Mouse (Mus musculus) layer of hippocampus, adult 2 months (tissue): ENCODE measurements at regions not wholly inside any gene's neighbourhood (a gene's known extent, or its start where the extent isn't known, plus 50 kb on each side); places are given as distances from the start of the nearest gene placed in this dataset.

Experiments used
- DNase-seq, 2 experiments: peaks; one replicate each; pipeline ENCODE4 v3.0.0; 2022; ENCODE audit warnings: low spot score in 2 of 2
- H3K27ac ChIP-seq: fragments of 200-600 bp; 2 replicates; pipeline ENCODE4 v1.8.1; 2022
- H3K4me3 ChIP-seq: fragments of 200-600 bp; 2 replicates; pipeline ENCODE4 v1.8.1; 2022; ENCODE audit warnings: mild to moderate bottlenecking
- CTCF ChIP-seq: fragments of 200-600 bp; conservative IDR thresholded peaks from 2 replicates; pipeline ENCODE4 v1.8.1; 2022; ENCODE audit warnings: antibody characterized with exemption, mild to moderate bottlenecking, moderate library complexity

DNA sequence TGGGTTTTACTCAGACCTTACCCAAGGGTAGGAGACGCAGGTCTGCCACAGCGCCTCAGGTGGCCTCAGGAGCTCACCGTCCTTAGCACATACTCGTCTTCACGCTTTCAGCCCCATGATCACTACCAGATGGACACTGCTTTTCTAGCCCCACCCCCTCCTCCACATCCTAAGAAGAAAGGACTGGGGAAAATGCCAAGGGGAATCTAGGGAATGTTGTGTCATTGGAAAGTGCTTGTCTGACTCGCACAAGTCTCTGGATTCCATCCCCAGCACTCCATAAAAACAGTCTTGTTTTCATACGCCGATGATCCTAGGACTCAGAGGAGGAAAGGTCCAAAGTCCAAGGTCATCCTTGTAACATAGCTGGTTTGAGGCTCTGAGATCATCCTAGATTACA is 192.4 kb upstream of the Noct start:
- no peak overlapping the region for H3K27ac ChIP-seq
- TF ChIP-seq CTCF: no peak
- DNase-seq: no peak
- H3K4me3 ChIP-seq: no peak overlapping the region

DNA sequence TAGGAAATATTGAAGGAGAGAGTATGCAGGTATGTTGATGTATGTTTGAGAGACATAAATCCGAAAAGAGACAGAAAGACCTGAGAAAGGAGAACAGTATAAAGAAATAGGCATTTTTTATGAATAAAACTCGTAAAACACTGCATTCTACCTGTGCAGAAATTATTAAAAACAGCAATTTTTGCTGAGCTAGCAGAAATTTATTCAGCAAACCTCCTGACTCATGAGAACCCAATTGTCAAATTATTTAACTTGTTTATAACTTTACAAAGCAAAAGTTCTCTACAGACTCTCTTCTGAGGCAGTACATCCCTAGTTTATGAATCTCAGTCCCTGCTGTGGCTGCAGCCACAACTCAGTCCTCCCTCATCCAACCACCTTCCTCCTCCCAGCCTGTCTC is 191.0 kb upstream of the Noct start:
- Histone ChIP-seq H3K4me3 (no peak overlapping the region), H3K27ac (no peak overlapping the region)
- DNase-seq: no peak
- TF ChIP-seq CTCF: no peak

DNA sequence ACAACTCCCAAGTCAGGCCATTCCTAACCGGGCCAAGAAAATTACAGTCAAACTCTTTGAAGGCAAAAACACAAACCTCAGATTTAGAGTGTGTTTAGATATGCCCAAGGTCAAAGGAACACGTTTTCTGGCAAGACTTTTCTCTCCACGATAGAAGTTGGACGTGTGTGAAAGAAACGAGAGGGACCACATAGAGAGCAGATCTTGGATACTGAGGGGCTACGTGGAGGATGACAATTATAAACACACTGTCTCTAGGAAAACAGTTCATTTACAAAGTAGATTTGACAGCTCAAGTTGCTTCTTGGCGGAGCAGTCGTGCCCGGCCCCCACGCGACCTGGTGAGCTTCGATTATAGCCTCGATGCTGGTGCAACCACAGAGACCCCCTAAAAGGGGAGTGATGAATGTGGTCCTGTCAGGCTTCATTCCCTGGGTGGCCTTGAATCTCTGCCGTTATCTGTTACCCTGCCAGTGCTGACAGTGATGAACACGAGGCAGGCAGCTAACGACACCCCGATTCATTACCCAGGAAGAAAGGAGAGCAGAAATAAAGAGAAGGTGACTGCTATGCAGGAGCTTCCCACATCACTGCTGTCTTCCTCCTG is 187.4 kb upstream of the Noct start:
- DNase-seq: no peak
- no peak for TF ChIP-seq CTCF
- H3K27ac ChIP-seq: no peak overlapping the region
- no peak overlapping the region for H3K4me3 ChIP-seq

DNA sequence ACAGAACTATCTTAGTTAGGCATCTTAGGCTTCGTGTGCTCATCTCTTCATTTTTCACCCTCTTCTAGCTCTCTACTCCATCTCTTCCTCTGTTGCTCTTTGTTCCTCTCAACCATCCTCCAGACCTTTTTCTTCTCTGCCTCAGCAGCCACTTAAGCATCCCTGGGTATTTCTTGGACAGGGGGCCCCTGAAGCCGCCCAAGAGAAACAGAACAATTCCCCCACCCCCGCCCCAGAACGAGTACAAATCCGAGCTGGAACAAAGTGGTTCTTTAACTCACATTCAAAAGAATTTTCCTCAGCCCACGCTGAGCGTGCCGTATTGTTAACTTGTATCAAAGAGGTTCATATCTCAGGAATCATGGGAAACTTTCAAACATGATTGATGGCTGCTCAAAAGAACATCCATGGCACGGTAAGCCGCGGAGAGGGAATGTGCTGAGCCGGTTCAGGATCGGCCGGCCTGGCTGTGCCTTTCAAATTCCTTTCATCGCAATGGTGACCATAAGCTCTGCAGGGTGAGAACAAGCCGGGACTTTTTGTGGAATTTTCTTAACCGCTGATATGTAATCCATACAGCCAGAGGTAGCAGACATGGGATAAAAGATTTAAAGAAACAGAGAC is 181.9 kb upstream of the Noct start:
- TF ChIP-seq CTCF: no peak
- Histone ChIP-seq H3K27ac (no peak overlapping the region), H3K4me3 (no peak overlapping the region)
- DNase-seq: no peak

DNA sequence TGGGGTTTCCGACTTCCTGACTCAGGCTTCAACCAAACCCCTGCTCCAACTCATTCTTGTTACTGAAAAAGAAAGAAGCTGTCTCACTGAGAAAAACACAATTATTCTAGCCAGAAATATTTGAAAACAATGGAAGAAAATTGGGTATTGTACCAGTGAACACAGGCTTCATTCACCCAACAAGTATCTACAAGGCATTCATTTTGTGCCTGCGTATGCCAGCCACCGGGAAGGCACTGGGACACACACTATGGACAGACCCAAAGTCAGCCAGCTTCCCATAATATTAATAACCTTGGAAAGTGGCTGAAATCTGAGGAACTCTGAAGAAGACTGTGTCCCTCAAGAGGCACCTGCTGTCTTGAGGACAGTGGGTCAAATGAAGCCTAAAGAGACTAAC is 175.5 kb upstream of the Noct start:
- TF ChIP-seq CTCF: no peak
- H3K4me3 ChIP-seq: no peak overlapping the region
- DNase-seq: no peak
- no peak overlapping the region for H3K27ac ChIP-seq

DNA sequence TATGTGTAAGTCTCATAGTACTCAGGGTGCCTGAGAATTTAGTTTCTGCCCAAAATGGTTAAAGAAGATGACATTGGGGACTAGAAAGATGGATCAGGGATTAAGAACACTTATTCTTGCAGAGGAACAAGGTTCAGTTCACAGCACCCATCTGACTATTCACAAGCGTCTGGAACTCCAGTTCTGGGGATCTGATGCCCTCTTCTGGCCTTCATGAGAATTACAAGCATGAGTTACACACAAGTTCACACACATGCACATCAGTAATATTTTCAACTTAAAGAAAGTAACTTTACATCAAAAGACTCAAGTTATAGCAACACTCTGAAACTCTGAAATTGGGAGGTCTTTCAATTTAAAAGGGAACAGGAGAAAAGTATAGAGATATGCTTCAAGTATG is 174.1 kb upstream of the Noct start:
- DNase-seq: no peak
- H3K4me3 ChIP-seq: no peak overlapping the region
- H3K27ac ChIP-seq: no peak overlapping the region
- peak; percentile 60 for TF ChIP-seq CTCF

DNA sequence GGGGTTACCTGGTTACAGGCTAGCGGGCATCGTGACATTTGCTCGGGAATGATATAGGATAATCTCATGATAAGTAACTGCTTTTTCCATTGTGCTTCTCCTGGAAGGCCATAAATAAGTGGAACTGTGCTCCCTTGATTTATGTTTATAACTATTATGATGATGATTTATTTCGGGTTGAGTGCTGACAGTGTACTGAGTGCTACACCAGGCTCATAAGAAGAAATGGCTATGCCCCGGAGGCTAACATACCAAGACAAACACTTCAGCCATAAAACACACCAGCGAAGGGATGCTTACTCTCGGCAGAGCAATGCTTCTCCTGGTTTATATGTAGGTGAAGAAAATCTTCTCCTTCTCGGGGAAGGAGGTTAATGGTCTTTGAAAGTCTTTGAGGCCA is 169.2 kb upstream of the Noct start:
- Histone ChIP-seq H3K4me3 (no peak overlapping the region), H3K27ac (no peak overlapping the region)
- no peak for DNase-seq
- TF ChIP-seq CTCF: no peak

DNA sequence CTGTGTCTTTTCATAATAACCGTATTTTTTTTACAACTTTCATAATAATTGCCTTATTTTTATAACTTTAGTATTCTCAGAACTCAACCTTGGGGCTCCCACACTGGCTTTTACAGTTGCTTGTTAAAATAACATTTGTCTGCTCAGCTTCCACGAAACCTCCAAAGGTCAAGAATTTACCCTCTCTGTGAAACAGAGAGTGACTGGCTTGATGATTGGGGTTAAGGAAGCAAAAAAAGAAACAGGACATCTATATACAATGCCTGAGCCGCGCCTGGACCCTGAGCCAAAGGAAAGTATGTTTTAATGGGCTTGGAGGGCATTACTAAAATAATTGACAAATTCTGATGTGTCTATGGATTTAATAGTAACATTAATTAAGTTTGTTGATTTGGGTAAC is 160.0 kb upstream of the Noct start:
- TF ChIP-seq CTCF: no peak
- Histone ChIP-seq H3K4me3 (no peak overlapping the region), H3K27ac (no peak overlapping the region)
- DNase-seq: no peak

DNA sequence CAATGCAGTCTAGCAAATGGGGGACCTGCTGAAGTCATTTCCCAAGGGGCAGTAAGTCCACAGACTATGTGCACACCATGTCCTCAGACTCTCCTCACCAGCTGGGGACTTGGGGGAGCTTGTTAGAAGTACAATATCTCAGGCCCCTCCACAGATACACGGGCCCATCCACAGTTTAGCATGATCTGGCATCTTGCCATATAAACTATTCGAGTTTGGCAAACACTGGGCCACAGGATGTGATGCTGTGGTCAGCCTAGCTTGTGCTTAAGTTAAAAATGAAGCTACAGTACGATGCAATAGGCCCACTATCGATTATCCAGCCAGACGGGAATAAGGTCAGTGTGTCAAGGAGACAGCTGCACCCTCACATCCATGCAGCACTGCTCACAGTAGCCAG is 157.9 kb upstream of the Noct start:
- Histone ChIP-seq H3K4me3 (no peak overlapping the region), H3K27ac (no peak overlapping the region)
- no peak for TF ChIP-seq CTCF
- no peak for DNase-seq

DNA sequence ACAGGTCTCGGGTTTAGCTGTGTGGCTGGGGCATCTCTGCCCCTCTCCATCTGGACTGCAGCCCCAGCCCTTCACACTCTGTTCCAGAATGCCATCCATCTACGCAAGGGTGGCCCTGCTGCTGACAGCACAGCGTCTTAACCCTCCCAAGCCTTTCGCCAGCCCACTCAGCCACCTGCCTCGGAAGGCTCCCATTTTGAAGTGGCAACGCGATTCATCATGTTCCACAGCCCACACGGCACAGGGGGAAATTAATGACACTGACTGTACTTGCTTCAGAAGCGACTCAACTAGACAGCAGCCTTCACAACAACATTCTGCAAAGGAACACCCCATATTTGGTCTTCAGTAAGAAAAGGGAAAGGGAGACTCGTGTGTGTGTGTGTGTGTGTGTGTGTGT is 151.8 kb upstream of the Noct start:
- peak overlapping the region; percentile 29; the same call in 1 of the 2 replicates for H3K27ac ChIP-seq
- no peak overlapping the region for H3K4me3 ChIP-seq
- peak; percentile 46 to 54 for DNase-seq
- TF ChIP-seq CTCF: no peak

DNA sequence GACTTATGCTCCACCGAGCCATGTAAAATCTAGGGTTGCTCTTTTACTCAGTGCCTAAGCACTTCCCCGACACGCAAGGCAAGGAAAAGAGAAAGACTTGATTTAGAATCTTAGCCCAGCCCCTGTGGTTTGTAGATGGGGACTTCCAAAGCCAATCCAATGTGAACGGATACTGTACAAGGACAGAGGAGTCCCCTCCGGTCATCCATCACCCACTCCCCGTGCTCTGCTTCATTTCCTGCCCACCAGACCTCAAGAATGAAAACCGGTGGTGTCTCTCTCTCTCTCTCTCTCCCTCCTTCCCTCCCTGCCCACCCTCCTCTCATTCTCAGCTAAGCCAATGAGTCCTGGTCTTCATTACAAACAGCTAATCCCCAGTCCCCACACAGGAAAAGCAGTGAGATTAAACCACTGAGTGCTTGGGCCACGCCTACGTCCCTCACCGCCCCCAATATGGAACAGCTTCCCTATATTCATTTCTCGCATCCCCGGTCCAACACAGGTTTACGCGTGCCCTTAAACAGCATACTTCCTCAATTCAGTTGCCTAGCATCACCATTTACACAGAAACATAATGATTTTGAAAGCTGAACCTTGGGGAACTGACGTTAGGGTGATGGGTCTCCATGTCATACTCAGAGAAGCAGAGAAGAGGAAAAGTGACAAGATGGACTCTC is 151.1 kb upstream of the Noct start:
- H3K4me3 ChIP-seq: no peak overlapping the region
- no peak for TF ChIP-seq CTCF
- no peak for DNase-seq
- peak overlapping the region; percentile 25; the same call in 1 of the 2 replicates for H3K27ac ChIP-seq

DNA sequence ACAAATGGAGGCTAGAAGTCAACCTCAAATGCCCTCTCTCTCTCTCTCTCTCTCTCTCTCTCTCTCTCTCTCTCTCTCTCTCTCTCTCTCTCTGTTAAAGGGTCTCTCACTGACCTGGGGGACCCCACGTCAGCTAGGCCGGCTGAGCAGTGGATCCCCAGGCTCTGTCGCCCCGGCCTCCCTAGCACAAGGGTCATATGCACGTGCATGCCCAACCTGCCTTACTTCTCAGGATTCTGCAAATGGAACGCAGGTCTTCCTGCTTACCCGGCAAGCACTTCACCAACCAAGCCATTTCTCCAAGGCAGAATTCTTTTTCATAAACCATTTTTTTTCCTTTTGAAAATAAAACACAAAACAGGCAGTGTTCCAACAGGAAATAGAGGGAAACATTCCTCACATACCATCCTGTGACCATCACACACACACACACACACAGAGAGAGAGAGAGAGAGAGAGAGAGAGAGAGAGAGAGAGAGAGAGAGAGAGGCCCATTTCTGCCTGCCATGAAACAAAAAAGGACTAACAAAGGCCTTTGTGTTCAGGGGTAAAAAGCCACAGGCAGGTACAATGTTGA is 150.4 kb upstream of the Noct start:
- DNase-seq: no peak
- TF ChIP-seq CTCF: no peak
- Histone ChIP-seq H3K27ac (no peak overlapping the region), H3K4me3 (no peak overlapping the region)

DNA sequence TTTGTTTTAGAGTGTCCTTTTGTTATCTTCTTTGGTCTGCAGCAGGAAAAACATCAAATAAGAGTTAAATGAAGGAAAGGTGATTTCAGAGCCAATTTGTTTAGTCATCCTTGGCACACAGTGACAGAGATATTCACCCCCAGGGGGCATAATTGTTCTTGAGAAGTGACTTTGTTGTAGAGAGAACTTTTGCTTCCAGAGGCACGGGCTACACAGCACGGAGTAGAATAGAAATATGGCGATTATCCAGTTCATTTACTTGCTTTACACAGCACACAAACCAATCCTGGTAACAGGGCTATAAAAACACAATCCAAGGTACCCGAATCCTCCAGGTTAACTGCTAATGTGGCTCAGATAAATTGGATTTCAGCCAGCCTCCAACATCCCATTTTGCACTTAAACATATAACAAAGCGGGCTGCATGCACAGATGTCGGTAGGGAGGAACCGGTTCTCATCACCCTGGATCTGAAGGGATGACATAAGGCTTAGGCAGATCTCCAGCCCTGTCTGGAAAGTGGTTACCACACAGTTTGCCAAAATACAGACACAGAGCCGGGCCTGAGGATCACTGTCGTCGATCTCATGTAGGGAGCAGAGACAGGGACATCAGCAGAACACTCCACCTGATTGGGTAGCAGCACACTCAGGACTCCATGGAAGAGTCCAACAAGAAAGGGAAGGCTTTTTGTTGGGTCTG is 148.9 kb upstream of the Noct start:
- H3K4me3 ChIP-seq: no peak overlapping the region
- no peak overlapping the region for H3K27ac ChIP-seq
- DNase-seq: no peak
- TF ChIP-seq CTCF: peak; percentile 55
